Mouse (Mus musculus) kidney, adult 2 months (tissue): ENCODE data around the gene Otop1.

Source experiments
- CTCF ChIP-seq: fragments of 200-500 bp; conservative IDR thresholded peaks from 2 replicates; pipeline ENCODE4 v1.5.1; 2011; ENCODE audit warnings: low read depth, mild to moderate bottlenecking, control low read depth, low read length, moderate library complexity, mixed read lengths; ENCODE audit not compliant: insufficient read depth, insufficient read length
- POLR2A ChIP-seq: fragments of 200-500 bp; IDR thresholded peaks from one replicate; pipeline ENCODE4 v1.6.1; 2011; ENCODE audit warnings: low read depth, low read length, control low read depth

DNA sequence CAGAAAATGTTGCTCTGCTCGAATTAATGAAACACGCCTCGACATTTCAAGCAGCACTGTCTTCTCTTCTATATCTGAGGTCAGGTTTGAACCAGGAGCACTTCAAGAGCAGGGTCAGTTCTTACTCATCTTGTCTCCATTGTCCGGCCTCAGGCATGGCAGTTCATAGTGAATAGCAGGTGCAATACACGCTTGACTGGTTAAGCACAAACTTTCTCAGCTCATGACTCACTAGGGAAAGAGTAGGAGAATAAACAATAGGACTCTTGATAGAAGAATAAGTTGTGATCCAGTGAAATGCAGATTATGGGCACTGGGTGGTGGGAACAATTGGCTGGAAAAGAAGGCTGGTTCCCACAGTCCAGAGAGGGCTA lies 17.0 kb upstream of the Otop1 start:
- TF ChIP-seq POLR2A (no peak), CTCF (no peak)
